Mouse (Mus musculus) left cerebral cortex, adult 9 months (tissue): ENCODE measurements around the gene E130308A19Rik.
A peak's percentile ranks its signal among the peaks of the same experiment; 100 is the strongest.

Experiments used
- DNase-seq, 2 experiments: peaks; one replicate each; pipeline ENCODE4 v3.0.0; 2022; ENCODE audit warnings: low spot score in 2 of 2

Gene E130308A19Rik

GRCm38 (mm10) chr4:59727187-59727877 is 101.3 kb downstream of the E130308A19Rik start:
- no peak for DNase-seq

DNA sequence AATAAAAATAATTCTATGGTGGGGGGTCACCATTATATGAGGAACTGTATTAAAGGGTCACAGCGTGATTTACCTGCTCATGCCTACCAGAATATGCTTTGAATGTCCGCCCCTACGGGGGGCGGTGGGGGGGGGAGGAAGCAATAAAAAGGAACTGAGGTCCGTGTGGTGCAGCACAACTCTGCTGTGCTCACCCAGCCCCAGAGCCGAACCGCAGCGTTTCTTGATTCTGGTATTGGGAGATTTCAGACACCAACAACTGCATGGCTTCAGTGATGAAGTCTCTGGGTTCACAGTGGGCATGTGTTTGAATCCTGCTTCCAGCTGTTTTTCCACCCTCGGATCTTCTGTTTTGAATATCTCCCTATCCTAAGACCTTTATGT is 101.9 kb downstream of the E130308A19Rik start:
- DNase-seq = no peak

DNA sequence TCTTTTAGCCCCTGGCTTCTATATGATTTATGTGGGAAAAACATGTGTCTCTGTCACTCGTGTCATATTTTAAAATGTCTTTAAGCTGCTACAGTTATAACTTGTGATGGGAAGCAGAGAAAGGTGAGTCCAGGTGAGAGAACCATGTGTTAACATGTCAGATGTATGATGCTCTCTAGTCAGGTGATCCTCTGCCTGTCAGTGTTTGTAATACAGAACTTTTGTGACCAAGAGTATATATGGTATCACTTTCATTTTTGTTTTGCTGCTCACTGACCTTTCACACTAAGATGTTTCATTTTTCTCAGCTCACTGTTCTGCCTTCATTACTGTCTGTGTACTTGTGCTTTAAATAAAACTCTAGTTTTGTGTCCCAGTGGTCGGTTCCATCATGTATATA is 102.8 kb downstream of the E130308A19Rik start:
- no peak for DNase-seq

GRCm38 (mm10) chr4:59731544-59731943 is 105.5 kb downstream of the E130308A19Rik start:
- no peak for DNase-seq

- DNase-seq = no peak
Measured at GRCm38 (mm10) chr4:59739321-59739720, 113.3 kb downstream of the E130308A19Rik start.

DNA sequence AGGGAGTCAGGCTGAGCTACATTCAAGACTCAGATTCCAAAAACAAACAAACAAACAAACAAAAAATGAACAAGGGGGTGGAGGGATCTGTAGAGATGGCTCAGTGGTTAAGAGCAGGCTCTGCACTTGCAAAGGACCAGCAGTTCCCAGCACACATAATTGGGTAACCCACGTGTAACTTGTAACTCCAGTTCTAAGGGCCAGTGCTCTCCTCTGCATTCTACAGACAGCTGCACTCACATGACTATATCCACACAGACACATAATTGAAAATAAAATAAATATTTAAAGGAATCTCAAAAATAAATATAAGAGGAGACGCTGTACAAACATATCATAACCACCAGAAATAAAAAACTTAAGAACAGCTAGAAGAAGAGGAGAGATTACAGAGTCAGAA is 113.9 kb downstream of the E130308A19Rik start:
- DNase-seq = no peak

DNA sequence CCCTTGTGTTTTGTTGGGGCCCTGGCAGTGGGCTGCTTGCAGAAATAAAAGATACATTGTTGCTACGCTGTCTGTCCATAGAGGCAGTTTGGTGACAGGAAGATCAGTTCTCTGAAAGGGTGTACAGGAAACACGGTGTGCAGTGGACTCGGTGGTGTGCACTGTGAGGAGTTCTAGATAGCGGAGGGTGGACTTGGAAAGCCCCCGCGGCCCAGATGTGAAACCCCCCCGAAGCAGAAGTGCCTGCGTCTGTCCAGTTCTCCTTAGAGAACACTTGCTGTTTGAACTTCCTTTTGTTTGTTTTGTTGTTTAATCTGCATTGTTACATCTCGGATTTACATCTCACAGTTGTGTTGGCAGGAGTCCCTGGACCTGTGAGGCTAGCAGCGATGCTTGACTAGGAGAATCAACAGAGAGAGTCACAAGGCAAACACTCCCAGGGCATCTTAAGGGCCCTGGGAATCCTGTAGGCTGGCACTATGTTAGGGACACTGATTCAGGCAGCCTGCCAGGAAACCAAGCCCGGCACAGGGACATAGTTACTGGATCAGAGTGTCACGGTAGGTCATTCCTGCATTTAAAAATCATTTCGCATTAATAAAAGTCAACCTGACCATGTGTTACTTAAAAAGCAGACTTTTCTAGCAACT is 127.6 kb downstream of the E130308A19Rik start:
- no peak for DNase-seq

DNA sequence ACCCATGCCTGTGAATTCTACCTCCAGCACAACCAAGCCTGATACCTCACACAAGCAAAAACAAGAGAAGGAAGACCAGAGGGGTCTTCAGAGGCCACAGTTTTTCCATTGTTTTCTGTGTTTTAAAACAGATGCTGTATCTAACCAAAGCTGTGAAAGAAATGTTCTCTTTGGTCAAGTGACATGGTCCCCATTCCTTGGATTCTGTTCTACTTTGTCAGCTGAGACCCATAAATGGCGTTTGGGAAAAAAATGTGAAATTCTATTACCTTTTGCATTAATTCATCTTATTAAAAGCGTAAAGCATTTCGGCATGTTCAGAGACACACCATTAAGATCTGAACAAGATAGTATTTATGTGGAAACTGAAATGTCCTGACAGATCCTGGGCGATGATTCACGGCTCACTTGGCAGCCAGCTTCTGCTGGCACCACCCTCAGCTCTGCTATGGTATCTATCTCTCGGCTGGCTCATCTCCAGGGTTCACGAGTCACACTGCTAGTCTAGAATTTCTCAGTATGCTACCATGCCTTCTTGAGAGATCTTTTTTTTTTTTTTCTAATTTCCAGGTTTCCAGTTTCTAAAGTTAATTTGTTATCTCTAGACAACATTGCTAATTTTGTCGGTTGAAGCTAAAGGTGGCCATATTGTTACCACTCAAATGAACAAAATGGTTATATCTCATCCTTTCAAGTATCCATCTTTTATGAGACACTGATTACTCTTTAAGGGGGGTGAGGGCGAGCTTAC is 130.5 kb downstream of the E130308A19Rik start:
- peak; percentile 44 to 81 for DNase-seq

DNA sequence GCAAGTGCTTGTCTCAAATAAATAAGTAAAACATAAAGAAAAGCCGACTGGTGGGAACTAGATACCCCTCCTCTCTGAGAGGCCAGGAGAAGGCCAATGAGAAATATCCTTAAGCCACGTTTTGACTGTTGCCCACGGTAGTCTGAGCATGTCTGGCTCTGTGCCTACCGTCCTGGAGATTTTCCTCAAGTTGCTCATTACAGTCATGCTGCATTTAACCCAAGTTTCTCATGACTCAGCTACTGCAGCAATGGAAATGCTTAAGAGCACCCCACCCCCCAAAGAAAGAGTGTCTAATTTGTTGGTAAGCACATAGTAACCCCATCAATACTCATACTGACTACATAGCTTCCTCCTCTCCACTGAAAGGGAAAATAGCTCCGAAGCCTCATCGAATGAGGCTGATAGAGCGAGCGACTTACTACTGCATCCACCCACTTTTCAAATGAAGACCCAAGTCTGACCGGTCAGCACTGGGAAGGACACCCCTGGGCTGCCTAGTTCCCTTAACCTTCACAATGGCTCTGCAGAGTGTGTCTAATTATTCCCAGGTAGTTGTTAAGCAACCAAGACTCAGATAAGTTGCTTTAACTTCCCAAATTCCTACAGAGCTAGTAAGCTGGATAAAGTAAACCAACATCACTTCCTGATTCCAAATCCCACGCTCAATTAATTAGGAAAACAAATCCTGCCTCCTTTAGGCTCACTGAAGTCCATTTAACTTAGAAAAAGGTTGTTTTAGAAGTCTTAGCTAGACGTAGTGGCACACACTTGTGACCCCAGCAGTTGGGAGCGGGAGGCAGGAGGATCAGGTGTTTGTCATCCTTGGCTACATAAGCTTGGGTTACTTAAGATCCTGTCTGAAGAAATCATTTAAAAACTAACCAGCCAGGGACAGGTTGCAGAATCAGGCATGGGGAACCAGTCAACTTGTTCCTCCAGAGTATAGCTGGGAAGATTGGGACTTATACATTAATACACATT is 131.7 kb downstream of the E130308A19Rik start:
- DNase-seq = no peak

DNA sequence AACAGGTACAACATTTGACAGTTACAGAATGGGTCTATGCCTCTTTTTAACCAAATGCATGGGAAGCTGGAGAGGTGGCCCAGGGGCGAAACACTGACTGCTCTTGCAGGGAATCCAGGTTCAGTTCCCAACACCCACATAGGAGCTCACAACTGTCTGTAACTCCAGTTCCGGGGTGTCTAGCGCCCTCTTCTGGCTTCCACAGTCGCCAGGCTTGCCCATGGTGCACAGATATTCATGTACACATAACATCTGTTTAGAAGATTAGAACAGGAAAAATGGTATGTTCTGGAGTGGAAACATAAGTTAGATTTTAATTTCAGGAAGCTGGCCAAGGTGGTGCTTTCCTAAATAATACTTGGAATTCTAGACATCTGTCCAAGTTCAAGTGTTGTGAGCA is 134.0 kb downstream of the E130308A19Rik start:
- DNase-seq = no peak

DNA sequence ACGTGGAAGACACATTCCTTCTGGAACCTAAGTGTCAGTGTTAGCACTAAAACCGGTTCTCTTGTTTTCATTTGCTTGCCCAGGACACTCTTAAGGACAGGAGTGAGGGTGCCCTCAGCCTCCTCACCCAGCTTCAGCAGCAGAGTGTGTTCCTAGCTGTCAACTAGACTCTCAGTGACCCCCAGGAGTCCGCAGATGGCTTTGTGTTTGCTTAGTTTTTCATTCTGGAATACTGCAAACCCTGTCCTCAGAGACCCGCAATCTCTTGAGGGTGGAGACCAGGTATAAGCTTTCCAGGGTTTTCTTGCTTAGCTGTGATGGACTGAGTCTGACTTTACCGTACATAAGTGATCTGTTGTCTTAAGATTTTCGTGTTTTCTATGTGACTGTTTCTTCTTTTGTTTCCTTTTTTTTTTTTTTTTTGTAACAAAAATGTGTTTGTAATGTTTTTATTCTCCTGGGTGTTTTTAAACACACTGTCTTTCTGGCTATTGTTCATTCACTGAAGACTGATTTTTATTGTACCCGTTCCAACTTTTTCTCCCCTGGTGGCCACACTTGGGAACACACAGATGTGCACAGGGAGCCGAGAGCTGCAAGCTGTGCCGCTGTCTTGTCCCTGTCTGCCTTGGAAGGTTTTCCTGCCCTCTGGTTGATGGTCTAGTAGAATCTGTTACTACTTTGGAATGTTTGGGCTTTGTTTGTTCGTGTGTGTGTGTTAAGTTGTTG is 134.8 kb downstream of the E130308A19Rik start:
- peak in 1 of 2 experiments; percentile 23 for DNase-seq

DNA sequence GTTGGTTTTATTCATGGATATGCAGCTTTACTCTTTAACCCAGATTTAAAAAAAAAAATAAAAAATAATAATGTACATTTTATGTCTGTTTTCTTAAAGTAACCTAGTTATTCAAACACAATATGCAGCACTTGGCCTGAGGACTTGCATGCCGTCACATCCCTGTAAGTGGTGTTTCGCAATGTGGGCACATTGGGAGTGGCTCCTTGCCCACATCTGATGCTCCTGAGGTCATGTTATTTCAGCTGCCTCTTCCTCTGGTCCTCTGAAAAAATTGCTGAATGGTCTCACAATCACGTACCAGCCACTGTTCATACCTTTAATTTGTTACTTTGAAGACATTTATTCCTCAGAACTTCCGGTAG is 135.3 kb downstream of the E130308A19Rik start:
- DNase-seq = no peak

- DNase-seq = no peak
Measured at GRCm38 (mm10) chr4:59764950-59765349, 138.9 kb downstream of the E130308A19Rik start.

- DNase-seq = no peak
Measured at GRCm38 (mm10) chr4:59765385-59766005, 139.5 kb downstream of the E130308A19Rik start.

DNA sequence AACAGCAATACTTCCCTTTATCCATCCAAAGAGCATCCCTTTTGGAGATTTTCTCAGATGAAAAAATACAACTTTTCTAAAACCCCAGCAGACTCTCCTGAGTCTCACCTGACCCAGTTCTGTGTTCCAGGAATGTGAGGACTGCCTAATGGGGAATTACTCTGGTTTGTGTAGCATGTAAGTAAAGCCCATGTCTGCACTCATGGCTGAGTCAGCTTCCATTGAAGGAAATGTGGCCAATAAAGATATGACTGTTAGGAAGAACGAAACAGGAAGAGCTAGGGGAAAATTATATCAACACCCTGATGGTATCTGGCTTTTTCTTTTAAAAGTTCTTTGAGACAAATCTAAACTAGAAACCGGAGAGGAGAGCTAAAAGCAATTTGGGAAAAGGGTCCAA is 141.7 kb downstream of the E130308A19Rik start:
- no peak for DNase-seq

- DNase-seq = no peak
Measured at GRCm38 (mm10) chr4:59772171-59772879, 146.3 kb downstream of the E130308A19Rik start.

DNA sequence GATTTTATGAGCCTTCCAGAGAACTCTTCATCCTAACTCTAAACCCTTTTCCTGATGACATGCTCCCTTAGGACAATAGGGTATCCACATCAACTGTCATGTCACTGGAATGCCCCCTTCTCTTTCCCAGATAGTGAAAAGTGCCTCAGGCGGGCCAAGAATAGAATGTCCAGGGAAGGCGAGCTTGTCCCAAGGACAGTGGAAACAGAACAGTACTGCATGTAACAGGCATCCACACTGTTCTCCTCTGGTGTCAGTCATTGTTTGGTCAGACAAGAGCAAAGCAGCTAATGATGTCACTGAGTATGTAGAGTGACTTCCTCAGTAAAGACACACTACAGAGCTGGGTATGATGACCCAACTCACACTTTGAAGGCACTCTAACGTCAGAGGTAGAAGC is 151.8 kb downstream of the E130308A19Rik start:
- no peak for DNase-seq

DNA sequence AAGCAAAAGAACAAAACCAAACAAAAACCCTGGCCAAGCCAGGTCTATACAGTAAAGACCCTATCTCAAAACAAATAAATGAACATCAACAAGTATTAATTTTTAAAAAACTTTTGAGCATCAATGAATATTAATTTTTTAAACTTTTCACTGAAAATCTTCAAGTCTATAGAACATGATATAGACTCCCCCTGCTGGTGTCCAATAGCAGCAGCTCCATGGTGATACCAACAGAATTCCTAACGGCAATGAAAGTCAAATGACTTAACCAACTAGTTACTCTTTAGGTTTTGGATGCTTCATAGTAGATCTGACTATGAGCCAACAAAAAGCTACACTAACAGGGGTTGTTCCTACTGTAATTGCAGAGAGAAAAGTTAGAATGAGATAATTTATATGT is 154.6 kb downstream of the E130308A19Rik start:
- no peak for DNase-seq

GRCm38 (mm10) chr4:59782853-59783684 is 157.1 kb downstream of the E130308A19Rik start:
- DNase-seq = peak in 1 of 2 experiments; percentile 38
